Mouse (Mus musculus) bone marrow, adult 2 months (tissue): ENCODE measurements around the gene Cntnap2.

Experiments used
- CTCF ChIP-seq: fragments of 200-500 bp; IDR thresholded peaks from 2 replicates; pipeline ENCODE4 v1.5.1; 2011; ENCODE audit warnings: low read length, control low read depth; ENCODE audit not compliant: control insufficient read depth, insufficient read depth
- POLR2A ChIP-seq: fragments of 200-500 bp; IDR thresholded peaks from 2 replicates; pipeline ENCODE4 v1.6.1; 2011; ENCODE audit warnings: low read depth, mild to moderate bottlenecking, control low read depth, low read length, borderline replicate concordance; ENCODE audit not compliant: control insufficient read depth

- no peak for TF ChIP-seq POLR2A
- no peak for TF ChIP-seq CTCF
These were observed 177.4 kb downstream of the Cntnap2 start for GRCm38 (mm10) chr6:45236531-45236930.
